Mouse (Mus musculus): ENCODE data around the gene Epop. TPM values are rescaled to one million over a fixed set of nuclear protein-coding genes. Genes with fewer than 3 reads are reported as not detected.
A peak's percentile ranks its signal among the peaks of the same experiment; 100 is the strongest.

Gene Epop
- polyA plus RNA-seq, 1 experiment from 2014 or later: 1.3 TPM

DNA sequence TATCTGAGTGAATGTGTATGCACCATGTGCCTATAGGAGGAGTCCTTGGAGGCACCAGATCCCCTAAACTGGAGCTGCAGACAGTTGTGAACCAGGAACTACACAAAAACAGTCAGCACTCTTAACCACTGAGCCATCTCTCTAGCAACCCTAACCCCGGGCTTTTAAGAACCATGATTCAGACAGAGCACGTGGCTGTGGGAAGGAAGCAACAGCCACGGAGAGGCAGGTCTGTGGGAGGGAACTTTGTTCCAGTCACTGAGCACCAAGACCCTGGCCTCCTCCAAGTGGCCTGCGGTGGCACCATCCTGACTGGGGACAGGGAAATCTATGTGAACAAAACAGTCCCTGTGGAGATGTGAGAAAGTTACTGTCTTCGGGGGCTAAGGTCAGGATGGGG, 37.6 kb downstream of the Epop start:
- 16% methylated on average over 5 of the region's 5 CpGs for WGBS
- H3K4me3 ChIP-seq (ENCODE audit: low read depth, low read length): no peak overlapping the region
- H3K4me1 ChIP-seq (ENCODE audit: control insufficient read depth, insufficient read depth, low read length): peaks cover 6% of the 10 kb centered on the region; the same call in 1 of the 2 replicates
- no peak overlapping the region for H3K9ac ChIP-seq (ENCODE audit: low read depth, low read length)
- H3K27ac ChIP-seq (ENCODE audit: low read length): no peak overlapping the region
- no peak for ATAC-seq
- no peaks in the 10 kb centered on the region for H3K36me3 ChIP-seq (ENCODE audit: control insufficient read depth, insufficient read depth, low read length)
- no peaks in the 10 kb centered on the region for H3K9me3 ChIP-seq (replicated peaks; ENCODE audit: control insufficient read depth, low read length, poor library complexity, severe bottlenecking)
- H3K4me2 ChIP-seq (ENCODE audit: low read length): no peak overlapping the region
- H3K27me3 ChIP-seq (ENCODE audit: control insufficient read depth, insufficient read depth, low read depth, low read length): no peaks in the 10 kb centered on the region

DNA sequence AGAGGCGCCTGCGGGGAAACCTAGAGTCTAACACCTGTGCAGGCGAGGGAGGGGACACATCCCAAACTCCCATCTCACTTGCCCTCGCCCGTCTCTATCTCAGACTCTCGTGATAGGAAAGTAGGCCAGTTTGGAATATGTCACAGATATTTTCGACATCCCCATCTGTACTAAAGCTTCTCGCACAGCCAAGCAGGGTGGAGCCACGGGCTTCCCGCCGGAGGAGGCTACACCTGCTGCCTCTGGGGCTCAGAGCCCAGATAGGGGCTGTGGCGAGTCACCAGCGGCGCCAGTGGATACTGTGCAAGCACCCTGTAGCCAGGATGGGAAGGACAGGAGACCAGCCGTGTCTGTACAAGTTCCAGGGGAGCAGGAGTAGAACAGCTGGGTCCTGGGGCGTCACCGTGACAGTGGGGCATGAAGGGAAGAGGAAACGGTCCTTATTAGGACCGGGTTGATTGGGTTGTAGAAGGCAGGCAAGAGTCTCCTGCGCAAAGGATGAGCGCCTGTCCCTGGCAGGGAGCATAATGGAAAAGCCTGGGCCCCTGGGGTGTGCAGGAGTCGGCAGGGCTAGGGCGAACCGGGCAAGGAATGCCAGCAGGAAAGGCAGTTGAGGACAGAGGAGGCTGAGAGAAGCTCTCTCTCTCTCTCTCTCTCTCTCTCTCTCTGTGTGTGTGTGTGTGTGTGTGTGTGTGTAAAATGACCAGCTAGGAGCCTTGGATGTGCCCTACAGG, 39.1 kb downstream of the Epop start:
- Histone ChIP-seq H3K4me1 (ENCODE audit: control insufficient read depth, insufficient read depth, low read length) (peaks cover 6% of the 10 kb centered on the region; the same call in 1 of the 2 replicates), H3K27me3 (ENCODE audit: control insufficient read depth, insufficient read depth, low read depth, low read length) (no peaks in the 10 kb centered on the region), H3K9ac (ENCODE audit: low read depth, low read length) (no peak overlapping the region; the same call in 1 of the 2 replicates), H3K4me2 (ENCODE audit: low read length) (no peak overlapping the region), H3K4me3 (ENCODE audit: low read depth, low read length) (no peak overlapping the region), H3K9me3 (replicated peaks; ENCODE audit: control insufficient read depth, low read length, poor library complexity, severe bottlenecking) (no peaks in the 10 kb centered on the region), H3K36me3 (ENCODE audit: control insufficient read depth, insufficient read depth, low read length) (no peaks in the 10 kb centered on the region), H3K27ac (ENCODE audit: low read length) (no peak overlapping the region)
- 33% methylated on average over 24 of the region's 24 CpGs for WGBS
- ATAC-seq: no peak

DNA sequence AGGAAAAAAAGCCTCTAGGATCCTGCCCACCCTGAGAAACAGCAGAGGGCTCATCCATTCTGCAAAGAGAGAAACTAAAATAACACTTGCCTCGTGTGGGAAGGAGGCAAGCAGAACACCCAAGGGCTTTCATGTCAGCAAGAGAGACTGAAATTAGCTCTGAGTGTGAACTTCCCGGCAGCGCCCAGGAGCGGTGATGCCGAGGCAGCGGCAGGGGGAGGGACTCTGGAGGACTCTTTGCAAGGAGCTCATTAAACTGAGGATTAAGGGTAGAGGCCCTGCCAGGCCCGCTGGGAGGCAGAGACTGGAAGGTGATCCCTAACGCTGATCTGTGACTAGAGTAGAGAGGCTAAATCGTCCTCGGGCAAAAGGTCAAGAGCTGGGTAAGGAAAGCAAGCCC, 40.3 kb downstream of the Epop start:
- H3K27me3 ChIP-seq (ENCODE audit: control insufficient read depth, insufficient read depth, low read depth, low read length): no peaks in the 10 kb centered on the region
- no peak overlapping the region for H3K9ac ChIP-seq (ENCODE audit: low read depth, low read length)
- no peak overlapping the region for H3K4me2 ChIP-seq (ENCODE audit: low read length)
- peaks cover 6% of the 10 kb centered on the region; the same call in 1 of the 2 replicates for H3K4me1 ChIP-seq (ENCODE audit: control insufficient read depth, insufficient read depth, low read length)
- no peak overlapping the region for H3K27ac ChIP-seq (ENCODE audit: low read length)
- 1% methylated on average over 10 of the region's 10 CpGs for WGBS
- H3K9me3 ChIP-seq (replicated peaks; ENCODE audit: control insufficient read depth, low read length, poor library complexity, severe bottlenecking): no peaks in the 10 kb centered on the region
- H3K4me3 ChIP-seq (ENCODE audit: low read depth, low read length): no peak overlapping the region
- H3K36me3 ChIP-seq (ENCODE audit: control insufficient read depth, insufficient read depth, low read length): no peaks in the 10 kb centered on the region
- ATAC-seq: no peak

DNA sequence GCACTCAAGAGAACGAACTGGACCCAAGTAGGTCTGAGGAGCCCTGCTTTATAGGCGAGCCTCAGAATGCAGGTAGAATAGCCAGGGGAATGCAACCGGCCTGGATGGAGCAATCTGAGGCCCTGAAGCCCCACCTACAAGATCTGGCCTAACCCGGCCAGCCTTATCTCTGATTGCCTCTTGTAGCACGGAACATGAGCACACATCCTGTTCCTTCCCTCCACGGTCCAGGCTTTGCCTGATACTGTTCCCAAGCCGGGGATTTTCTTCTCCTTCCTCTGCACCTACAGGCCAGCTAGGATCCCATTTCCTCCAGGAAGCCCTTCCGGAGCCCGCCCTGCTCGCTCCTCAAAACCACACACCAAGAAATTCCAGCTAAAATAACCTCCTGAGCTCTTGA, 43.6 kb downstream of the Epop start:
- Histone ChIP-seq H3K9me3 (replicated peaks; ENCODE audit: control insufficient read depth, low read length, poor library complexity, severe bottlenecking) (no peaks in the 10 kb centered on the region), H3K27ac (ENCODE audit: low read length) (no peak overlapping the region), H3K4me2 (ENCODE audit: low read length) (no peak overlapping the region), H3K27me3 (ENCODE audit: control insufficient read depth, insufficient read depth, low read depth, low read length) (no peaks in the 10 kb centered on the region), H3K4me1 (ENCODE audit: control insufficient read depth, insufficient read depth, low read length) (peaks cover 6% of the 10 kb centered on the region; the same call in 1 of the 2 replicates), H3K4me3 (ENCODE audit: low read depth, low read length) (no peak overlapping the region), H3K36me3 (ENCODE audit: control insufficient read depth, insufficient read depth, low read length) (no peaks in the 10 kb centered on the region), H3K9ac (ENCODE audit: low read depth, low read length) (no peak overlapping the region)
- ATAC-seq: no peak
- WGBS: 79% methylated on average over 10 of the region's 10 CpGs

DNA sequence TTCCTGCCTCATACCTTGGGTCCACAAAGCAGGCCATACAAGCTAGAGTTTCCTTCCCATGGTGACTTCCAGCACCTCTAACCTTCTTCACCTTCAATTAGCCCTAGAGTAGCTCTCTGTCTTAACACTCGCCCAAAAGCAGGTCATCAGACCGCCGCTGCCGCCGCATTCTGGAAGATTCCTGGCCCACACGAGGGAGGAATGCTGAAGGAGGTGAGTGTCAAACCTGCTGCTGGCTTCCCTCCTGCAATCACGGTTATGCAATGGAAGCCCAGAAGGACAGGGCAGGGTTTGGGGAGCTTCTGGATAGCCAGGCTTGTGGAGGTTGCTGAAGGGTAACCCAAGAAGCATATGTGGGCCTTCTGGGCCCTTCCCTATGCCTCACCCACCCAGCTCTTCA, 45.0 kb downstream of the Epop start:
- Histone ChIP-seq H3K27ac (ENCODE audit: low read length) (no peak overlapping the region), H3K9ac (ENCODE audit: low read depth, low read length) (no peak overlapping the region), H3K36me3 (ENCODE audit: control insufficient read depth, insufficient read depth, low read length) (no peaks in the 10 kb centered on the region), H3K4me2 (ENCODE audit: low read length) (no peak overlapping the region), H3K4me1 (ENCODE audit: control insufficient read depth, insufficient read depth, low read length) (peaks cover 3% of the 10 kb centered on the region; the same call in 1 of the 2 replicates), H3K27me3 (ENCODE audit: control insufficient read depth, insufficient read depth, low read depth, low read length) (no peaks in the 10 kb centered on the region), H3K4me3 (ENCODE audit: low read depth, low read length) (no peak overlapping the region), H3K9me3 (replicated peaks; ENCODE audit: control insufficient read depth, low read length, poor library complexity, severe bottlenecking) (no peaks in the 10 kb centered on the region)
- 80% methylated on average over 7 of the region's 7 CpGs for WGBS
- no peak for ATAC-seq

DNA sequence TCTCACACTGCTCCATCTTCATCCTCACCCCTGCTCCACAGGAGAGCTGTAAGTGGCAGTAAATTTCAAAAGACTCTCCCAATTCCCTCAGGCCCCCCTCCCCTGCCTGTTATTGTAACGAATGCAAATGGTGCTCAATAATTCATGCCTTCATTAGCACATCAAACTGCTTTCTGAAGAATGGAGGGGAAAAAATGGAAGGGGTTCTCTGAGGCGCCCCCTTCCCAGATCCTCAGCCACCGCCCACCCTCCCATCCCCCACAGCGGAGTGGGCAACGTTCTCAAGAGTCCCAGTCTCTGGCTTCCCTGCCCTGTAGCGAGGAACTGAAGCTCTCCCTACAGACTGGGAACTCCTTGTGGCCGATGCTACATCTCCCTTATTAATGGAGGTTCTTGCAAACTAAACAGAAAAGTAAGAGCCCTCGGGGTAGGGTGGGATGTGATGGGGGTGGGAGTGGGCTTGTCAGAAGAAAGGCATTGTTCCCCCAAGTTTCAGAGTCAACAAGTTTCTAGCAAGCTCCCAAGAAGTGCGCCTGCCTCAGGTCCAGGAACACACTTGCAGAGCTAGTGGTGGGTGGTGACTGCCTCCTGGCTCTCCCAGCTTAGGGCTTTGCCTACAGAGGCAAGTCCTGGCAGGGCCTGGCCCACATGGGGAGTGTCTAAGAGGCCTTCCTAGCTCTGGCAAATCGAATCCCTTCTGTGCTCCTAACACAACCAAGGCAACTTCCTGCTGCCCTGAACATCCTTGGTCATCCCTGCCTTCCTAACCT, 50.2 kb downstream of the Epop start:
- H3K36me3 ChIP-seq (ENCODE audit: control insufficient read depth, insufficient read depth, low read length): no peaks in the 10 kb centered on the region
- no peak overlapping the region; the same call in 1 of the 2 replicates for H3K4me2 ChIP-seq (ENCODE audit: low read length)
- peak overlapping the region; percentile 10 for H3K9ac ChIP-seq (ENCODE audit: low read depth, low read length)
- H3K27ac ChIP-seq (ENCODE audit: low read length): no peak overlapping the region
- peaks cover 14% of the 10 kb centered on the region; the same call in 1 of the 2 replicates for H3K4me1 ChIP-seq (ENCODE audit: control insufficient read depth, insufficient read depth, low read length)
- ATAC-seq: no peak
- WGBS: 8% methylated on average over 10 of the region's 10 CpGs
- H3K9me3 ChIP-seq (replicated peaks; ENCODE audit: control insufficient read depth, low read length, poor library complexity, severe bottlenecking): no peaks in the 10 kb centered on the region
- no peaks in the 10 kb centered on the region for H3K27me3 ChIP-seq (ENCODE audit: control insufficient read depth, insufficient read depth, low read depth, low read length)
- H3K4me3 ChIP-seq (ENCODE audit: low read depth, low read length): no peak overlapping the region

DNA sequence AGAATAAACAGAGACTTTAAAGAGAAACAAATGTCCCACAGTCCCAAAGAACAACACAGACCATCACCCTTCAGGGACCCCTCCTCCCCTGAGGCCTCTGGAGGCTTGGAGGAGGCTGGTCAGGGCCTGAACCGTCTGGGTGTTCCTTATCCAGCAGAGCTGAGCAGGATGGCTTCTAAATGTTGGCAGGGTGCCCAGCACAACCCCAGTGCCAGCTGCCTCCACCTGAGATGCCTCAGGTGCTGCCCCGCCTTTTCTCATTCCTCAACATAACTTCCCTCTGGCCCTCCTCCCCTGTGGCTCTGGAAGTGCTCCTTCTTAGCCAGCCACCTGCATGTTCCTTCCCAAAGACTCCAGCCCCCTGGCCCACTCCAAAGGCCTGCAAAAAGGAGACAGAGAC, 51.2 kb downstream of the Epop start:
- Histone ChIP-seq H3K4me3 (ENCODE audit: low read depth, low read length) (no peak overlapping the region), H3K27me3 (ENCODE audit: control insufficient read depth, insufficient read depth, low read depth, low read length) (no peaks in the 10 kb centered on the region), H3K27ac (ENCODE audit: low read length) (no peak overlapping the region), H3K4me2 (ENCODE audit: low read length) (no peak overlapping the region), H3K4me1 (ENCODE audit: control insufficient read depth, insufficient read depth, low read length) (peaks cover 19% of the 10 kb centered on the region), H3K36me3 (ENCODE audit: control insufficient read depth, insufficient read depth, low read length) (no peaks in the 10 kb centered on the region), H3K9me3 (replicated peaks; ENCODE audit: control insufficient read depth, low read length, poor library complexity, severe bottlenecking) (no peaks in the 10 kb centered on the region), H3K9ac (ENCODE audit: low read depth, low read length) (no peak overlapping the region)
- ATAC-seq: no peak
- WGBS: 47% methylated on average over 2 of the region's 2 CpGs
